Mouse (Mus musculus) liver, embryonic 13.5 days (tissue): ENCODE results near the gene Rasgef1c. TPM values are rescaled to one million over a fixed set of nuclear protein-coding genes. Genes with fewer than 3 reads are reported as not detected.

Experiments
- ATAC-seq: fragments of 200-750 bp; cut with Nextera tagmentation; 2 replicates; pipeline ENCODE4 v1.8.0; 2017; ENCODE audit warnings: low read depth, mild to moderate bottlenecking, moderate number of reproducible peaks, moderate library complexity
- DNase-seq: peaks from one replicate; pipeline ENCODE4 v3.0.0; 2022
- H3K27ac ChIP-seq: fragments of 300-500 bp; sonication (generic); 2 replicates; pipeline ENCODE4 v1.5.1; 2015; ENCODE audit warnings: moderate library complexity, mild to moderate bottlenecking, inconsistent platforms
- H3K27me3 ChIP-seq: fragments of 300-500 bp; sonication (generic); 2 replicates; pipeline ENCODE4 v1.6.1; 2015; ENCODE audit warnings: mild to moderate bottlenecking, inconsistent platforms
- H3K36me3 ChIP-seq: fragments of 300-500 bp; sonication (generic); 2 replicates; pipeline ENCODE4 v1.6.1; 2015; ENCODE audit warnings: mild to moderate bottlenecking, inconsistent platforms
- H3K4me1 ChIP-seq: fragments of 300-500 bp; sonication (generic); replicated peaks from 2 replicates; pipeline ENCODE4 v1.6.1; 2015; ENCODE audit warnings: inconsistent platforms
- H3K4me2 ChIP-seq: fragments of 300-500 bp; sonication (generic); 2 replicates; pipeline ENCODE4 v1.6.1; 2015; ENCODE audit warnings: inconsistent platforms, mild to moderate bottlenecking, moderate library complexity
- H3K4me3 ChIP-seq: fragments of 300-500 bp; sonication (generic); replicated peaks from 2 replicates; pipeline ENCODE4 v1.5.1; 2015; ENCODE audit warnings: mild to moderate bottlenecking, inconsistent platforms
- H3K9ac ChIP-seq: fragments of 300-500 bp; sonication (generic); 2 replicates; pipeline ENCODE4 v1.6.1; 2015; ENCODE audit warnings: mild to moderate bottlenecking, inconsistent platforms
- H3K9me3 ChIP-seq: fragments of 300-500 bp; sonication (generic); replicated peaks from 2 replicates; pipeline ENCODE4 v1.6.1; 2016; ENCODE audit warnings: inconsistent platforms
- WGBS: fragments of 180-500 bp; shearing (Covaris S2); methylation state at CpG from one replicate; pipeline ENCODE4 v1.1.7; 2015; ENCODE audit not compliant: insufficient replicate concordance; 5-methylcytosine and 5-hydroxymethylcytosine counted together
- polyA plus RNA-seq: library from polyadenylated mRNA; unstranded; fragments of >200 nt; fragmentation: Nextera tagmentation; extraction: Ambion mirVana; gene quantifications from 2 replicates; pipeline ENCODE4 v1.2.1, GENCODE M21; 2015

The Rasgef1c gene
- not detected in 2 replicates for polyA plus RNA-seq

GRCm38 (mm10) chr11:49901659-49902458, at the start of gene Rasgef1c:
Rasgef1c (plus strand) TSS chr11:49901835.
- H3K9me3 ChIP-seq: no peaks in the 10 kb centered on the region
- ATAC-seq (0 out of 2 replicates have a peak, but pooled peaks have one; percentile 48), DNase-seq (peak; percentile 36)
- H3K27me3 ChIP-seq: peaks cover 58% of the 10 kb centered on the region
- peak within 1 kb of the TSS; percentile 37; the same call in 1 of the 2 replicates for H3K9ac ChIP-seq
- no peaks in the 10 kb centered on the region for H3K36me3 ChIP-seq
- H3K4me1 ChIP-seq: peaks cover 10% of the 10 kb centered on the region
- H3K27ac ChIP-seq: no peak within 1 kb of the TSS
- H3K4me3 ChIP-seq: peak within 1 kb of the TSS; percentile 65
- 2% methylated on average over 98 of the region's 99 CpGs for whole genome bisulfite sequencing
- H3K4me2 ChIP-seq: peak within 1 kb of the TSS; percentile 90

- H3K9ac ChIP-seq: no peak overlapping the region
- peaks cover 26% of the 10 kb centered on the region for H3K36me3 ChIP-seq
- ATAC-seq (no peak), DNase-seq (no peak)
- peaks cover 40% of the 10 kb centered on the region for H3K4me1 ChIP-seq
- WGBS: 72% methylated on average over 5 of the region's 5 CpGs
- H3K4me2 ChIP-seq: no peak overlapping the region
- no peaks in the 10 kb centered on the region for H3K9me3 ChIP-seq
- no peaks in the 10 kb centered on the region for H3K27me3 ChIP-seq
- H3K27ac ChIP-seq: no peak overlapping the region
- no peak overlapping the region for H3K4me3 ChIP-seq
Measured at GRCm38 (mm10) chr11:49855144-49855543, 46.5 kb upstream of the Rasgef1c start.

GRCm38 (mm10) chr11:49861139-49861538, 40.5 kb upstream of the Rasgef1c start:
- no peak overlapping the region for H3K27ac ChIP-seq
- no peak for ATAC-seq
- peaks cover 20% of the 10 kb centered on the region for H3K36me3 ChIP-seq
- H3K9ac ChIP-seq: no peak overlapping the region
- H3K4me3 ChIP-seq: no peak overlapping the region
- no peaks in the 10 kb centered on the region for H3K27me3 ChIP-seq
- H3K4me2 ChIP-seq: no peak overlapping the region
- 66% methylated on average over 4 of the region's 4 CpGs for WGBS
- no peaks in the 10 kb centered on the region for H3K9me3 ChIP-seq
- no peak for DNase-seq
- H3K4me1 ChIP-seq: peaks cover 66% of the 10 kb centered on the region

GRCm38 (mm10) chr11:49863926-49864325, 37.7 kb upstream of the Rasgef1c start:
- H3K9ac ChIP-seq: no peak overlapping the region
- ATAC-seq: peak; percentile 87

GRCm38 (mm10) chr11:49867320-49867719, 34.3 kb upstream of the Rasgef1c start:
- 77% methylated on average over 5 of the region's 5 CpGs for WGBS
- no peak overlapping the region for H3K4me2 ChIP-seq
- peaks cover 29% of the 10 kb centered on the region for H3K4me1 ChIP-seq
- DNase-seq (no peak), ATAC-seq (no peak)
- H3K36me3 ChIP-seq: peaks cover 54% of the 10 kb centered on the region
- no peak overlapping the region for H3K9ac ChIP-seq
- no peak overlapping the region for H3K4me3 ChIP-seq
- no peaks in the 10 kb centered on the region for H3K27me3 ChIP-seq
- H3K27ac ChIP-seq: no peak overlapping the region
- H3K9me3 ChIP-seq: no peaks in the 10 kb centered on the region

More at GRCm38 (mm10) chr11:49863926-49864325, 37.7 kb upstream of the Rasgef1c start:
- H3K27ac ChIP-seq: peak overlapping the region; percentile 50
- H3K4me1 ChIP-seq: peaks cover 48% of the 10 kb centered on the region
- DNase-seq: peak; percentile 33
- no peaks in the 10 kb centered on the region for H3K9me3 ChIP-seq
- H3K36me3 ChIP-seq: peaks cover 35% of the 10 kb centered on the region
- H3K4me3 ChIP-seq: no peak overlapping the region
- no peak overlapping the region for H3K4me2 ChIP-seq
- no peaks in the 10 kb centered on the region for H3K27me3 ChIP-seq

GRCm38 (mm10) chr11:49869762-49870161, 31.9 kb upstream of the Rasgef1c start:
- no peak overlapping the region for H3K4me3 ChIP-seq
- H3K9me3 ChIP-seq: no peaks in the 10 kb centered on the region
- no peak overlapping the region for H3K27ac ChIP-seq
- DNase-seq: peak; percentile 31
- no peak overlapping the region for H3K9ac ChIP-seq
- peaks cover 26% of the 10 kb centered on the region for H3K4me1 ChIP-seq
- H3K27me3 ChIP-seq: no peaks in the 10 kb centered on the region
- H3K36me3 ChIP-seq: peaks cover 62% of the 10 kb centered on the region
- H3K4me2 ChIP-seq: no peak overlapping the region
- ATAC-seq: no peak

GRCm38 (mm10) chr11:49871914-49872313, 29.7 kb upstream of the Rasgef1c start:
- Histone ChIP-seq H3K36me3 (peaks cover 68% of the 10 kb centered on the region), H3K4me3 (no peak overlapping the region), H3K4me1 (peaks cover 22% of the 10 kb centered on the region), H3K27me3 (no peaks in the 10 kb centered on the region), H3K4me2 (no peak overlapping the region), H3K27ac (peak overlapping the region; percentile 82), H3K9me3 (no peaks in the 10 kb centered on the region), H3K9ac (no peak overlapping the region)
- ATAC-seq: no peak
- 55% methylated on average over 6 of the region's 6 CpGs for whole genome bisulfite sequencing
- DNase-seq: peak; percentile 48

- Histone ChIP-seq H3K27me3 (no peaks in the 10 kb centered on the region), H3K27ac (peak overlapping the region; percentile 82), H3K36me3 (peaks cover 66% of the 10 kb centered on the region), H3K4me2 (peak overlapping the region; percentile 23), H3K9ac (peak overlapping the region; percentile 54), H3K4me1 (peaks cover 22% of the 10 kb centered on the region), H3K4me3 (no peak overlapping the region), H3K9me3 (no peaks in the 10 kb centered on the region)
- ATAC-seq: peak; percentile 90
- peak; percentile 69 for DNase-seq
- WGBS: 43% methylated on average over 6 of the region's 6 CpGs
Measured at GRCm38 (mm10) chr11:49872779-49873178, 28.9 kb upstream of the Rasgef1c start.

GRCm38 (mm10) chr11:49876948-49877817, 24.5 kb upstream of the Rasgef1c start:
- no peaks in the 10 kb centered on the region for H3K9me3 ChIP-seq
- no peak overlapping the region for H3K4me3 ChIP-seq
- no peak overlapping the region for H3K4me2 ChIP-seq
- H3K4me1 ChIP-seq: peaks cover 17% of the 10 kb centered on the region
- no peaks in the 10 kb centered on the region for H3K27me3 ChIP-seq
- no peak overlapping the region for H3K9ac ChIP-seq
- WGBS: 81% methylated on average over 8 of the region's 8 CpGs
- no peak for ATAC-seq
- no peak overlapping the region for H3K27ac ChIP-seq
- H3K36me3 ChIP-seq: peaks cover 67% of the 10 kb centered on the region
- no peak for DNase-seq

- Histone ChIP-seq H3K4me3 (no peak overlapping the region), H3K9me3 (no peaks in the 10 kb centered on the region), H3K27me3 (no peaks in the 10 kb centered on the region), H3K9ac (no peak overlapping the region), H3K36me3 (peaks cover 62% of the 10 kb centered on the region), H3K4me2 (no peak overlapping the region), H3K4me1 (no peaks in the 10 kb centered on the region), H3K27ac (no peak overlapping the region)
- DNase-seq (no peak), ATAC-seq (no peak)
- WGBS: 83% methylated on average over 3 of the region's 3 CpGs
Measured at GRCm38 (mm10) chr11:49879950-49880642, 21.5 kb upstream of the Rasgef1c start.

GRCm38 (mm10) chr11:49883394-49883793, 18.2 kb upstream of the Rasgef1c start:
- H3K27ac ChIP-seq: no peak overlapping the region
- H3K4me1 ChIP-seq: no peaks in the 10 kb centered on the region
- 78% methylated on average over 3 of the region's 3 CpGs for WGBS
- no peak overlapping the region for H3K4me3 ChIP-seq
- ATAC-seq (no peak), DNase-seq (no peak)
- no peaks in the 10 kb centered on the region for H3K9me3 ChIP-seq
- peaks cover 55% of the 10 kb centered on the region for H3K36me3 ChIP-seq
- H3K4me2 ChIP-seq: no peak overlapping the region
- H3K27me3 ChIP-seq: no peaks in the 10 kb centered on the region
- no peak overlapping the region for H3K9ac ChIP-seq
